Mouse (Mus musculus): ENCODE measurements around the gene Zfp287.

DNA sequence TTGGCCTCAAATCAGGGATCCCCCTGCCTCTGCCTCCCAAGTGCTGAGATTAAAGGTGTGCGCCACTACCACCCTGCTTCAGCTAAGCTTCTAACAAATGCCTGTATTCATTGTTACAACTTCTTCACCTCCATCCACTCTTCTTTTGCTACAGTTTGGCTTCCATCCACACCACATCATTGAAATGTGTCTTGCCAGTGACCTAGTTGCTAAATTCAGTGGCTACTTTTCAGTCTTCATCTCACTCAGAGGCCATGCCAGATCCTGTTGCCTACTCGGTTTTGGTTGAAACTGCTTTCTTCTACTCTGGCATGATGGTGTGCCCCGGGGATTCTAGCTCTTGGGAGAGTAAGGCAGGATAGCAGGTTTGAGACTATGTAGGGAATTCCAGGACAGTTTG lies 80.1 kb downstream of the Zfp287 start:
- no peak for TF ChIP-seq CTCF (IDR thresholded peaks at IDR 0.05; ENCODE audit: control insufficient read depth, insufficient read depth, insufficient replicate concordance, low read depth, low read length)
- no peak for TF ChIP-seq POLR2A (IDR thresholded peaks at IDR 0.05; ENCODE audit: control insufficient read depth, low read depth, low read length)
